In genomic region chr10:110927491-110927890, GRCm38 (mm10) we compare ENCODE assay signal across 8 mouse cellular contexts. TPM values are rescaled to one million over a fixed set of nuclear protein-coding genes. Genes with fewer than 3 reads are reported as not detected.
DNase-seq lines count a peak whose midpoint lies in the region; ATAC-seq and TF ChIP-seq lines count a peak whose summit lies in the region.

No protein-coding gene starts in this region.

- H3K4me2 ChIP-seq in forebrain, embryonic 14.5 days (ENCODE audit: low read length): no peak overlapping the region
- no peak overlapping the region for H3K4me2 ChIP-seq in forebrain, embryonic 12.5 days
- H3K4me2 ChIP-seq in midbrain, postnatal 0 days (ENCODE audit: low read depth, low read length, poor library complexity, severe bottlenecking): no peak overlapping the region
- no peak overlapping the region for H3K4me2 ChIP-seq in midbrain, embryonic 14.5 days (ENCODE audit: low read length)

- H3K27me3 ChIP-seq in forebrain, embryonic 14.5 days (replicated peaks; ENCODE audit: control insufficient read depth, insufficient read depth, low read length): no peaks in the 10 kb centered on the region
- no peaks in the 10 kb centered on the region for H3K27me3 ChIP-seq in forebrain, embryonic 12.5 days
- H3K27me3 ChIP-seq in midbrain, postnatal 0 days (ENCODE audit: insufficient read depth, low read length): no peaks in the 10 kb centered on the region
- H3K27me3 ChIP-seq in midbrain, embryonic 14.5 days (ENCODE audit: control insufficient read depth, insufficient read depth, low read length): no peaks in the 10 kb centered on the region
- H3K27me3 ChIP-seq in heart, embryonic 10.5 days (ENCODE audit: insufficient read depth, poor library complexity, severe bottlenecking): no peaks in the 10 kb centered on the region
- H3K27me3 ChIP-seq in small intestine, adult 2 months (ENCODE audit: control insufficient read depth, insufficient read depth, low read length): no peaks in the 10 kb centered on the region

- peak; percentile 83 for DNase-seq in forebrain, embryonic 14.5 days (ENCODE audit: low spot score)
- DNase-seq in midbrain, postnatal 0 days (ENCODE audit: low spot score): peak; percentile 74
- DNase-seq in midbrain, embryonic 14.5 days: no peak
- no peak for DNase-seq in heart, embryonic 10.5 days (ENCODE audit: low spot score)
- no peak for DNase-seq in right cerebral cortex, postnatal 10 days (ENCODE audit: low spot score in 2 of 2)
- no peak for DNase-seq in yolk sac, embryonic 10.5 days (ENCODE audit: low spot score)

- H3K9me3 ChIP-seq in forebrain, embryonic 14.5 days (replicated peaks; ENCODE audit: control insufficient read depth, low read length): no peaks in the 10 kb centered on the region
- no peaks in the 10 kb centered on the region for H3K9me3 ChIP-seq in forebrain, embryonic 12.5 days
- no peaks in the 10 kb centered on the region for H3K9me3 ChIP-seq in midbrain, postnatal 0 days (ENCODE audit: low read length)
- no peaks in the 10 kb centered on the region for H3K9me3 ChIP-seq in midbrain, embryonic 14.5 days (ENCODE audit: control insufficient read depth, low read length)
- no peaks in the 10 kb centered on the region for H3K9me3 ChIP-seq in heart, embryonic 10.5 days

- peak; percentile 64 for ATAC-seq in forebrain, embryonic 14.5 days
- ATAC-seq in forebrain, embryonic 12.5 days (ENCODE audit: low FRiP score): no peak
- ATAC-seq in midbrain, postnatal 0 days (ENCODE audit: low FRiP score): no peak
- no peak for ATAC-seq in midbrain, embryonic 14.5 days (ENCODE audit: low FRiP score, low TSS enrichment)

- TF ChIP-seq CTCF in midbrain, postnatal 0 days (IDR thresholded peaks at IDR 0.05): no peak
- peak; percentile 5; the same call in 1 of the 2 replicates for TF ChIP-seq CTCF in small intestine, adult 2 months (IDR thresholded peaks at IDR 0.05; ENCODE audit: extremely low read depth, insufficient read length, insufficient replicate concordance, low read depth, low read length)

- H3K27ac ChIP-seq in forebrain, embryonic 14.5 days (ENCODE audit: low read depth, low read length): peak overlapping the region; percentile 74
- no peak overlapping the region for H3K27ac ChIP-seq in forebrain, embryonic 12.5 days
- no peak overlapping the region for H3K27ac ChIP-seq in midbrain, postnatal 0 days (ENCODE audit: low read depth, low read length)
- H3K27ac ChIP-seq in midbrain, embryonic 14.5 days (replicated peaks; ENCODE audit: low read depth, low read length): no peak overlapping the region
- H3K27ac ChIP-seq in heart, embryonic 10.5 days: peak overlapping the region; percentile 74
- no peak overlapping the region for H3K27ac ChIP-seq in small intestine, adult 2 months (ENCODE audit: insufficient read depth, low read depth, low read length)

- WGBS in forebrain, embryonic 14.5 days: 59% methylated on average over 11 of the region's 11 CpGs
- 76% methylated on average over 11 of the region's 11 CpGs for WGBS in forebrain, embryonic 12.5 days
- 71% methylated on average over 11 of the region's 11 CpGs for WGBS in midbrain, postnatal 0 days
- 88% methylated on average over 11 of the region's 11 CpGs for WGBS in midbrain, embryonic 14.5 days
- WGBS in heart, embryonic 10.5 days: 46% methylated on average over 11 of the region's 11 CpGs
- WGBS in small intestine, adult 2 months: 28% methylated on average over 11 of the region's 11 CpGs

- H3K9ac ChIP-seq in forebrain, embryonic 14.5 days (ENCODE audit: low read length): no peak overlapping the region
- H3K9ac ChIP-seq in forebrain, embryonic 12.5 days: no peak overlapping the region
- H3K9ac ChIP-seq in midbrain, postnatal 0 days (replicated peaks; ENCODE audit: low read length, poor library complexity, severe bottlenecking): no peak overlapping the region
- H3K9ac ChIP-seq in midbrain, embryonic 14.5 days (replicated peaks; ENCODE audit: low read length): no peak overlapping the region

- peaks cover 40% of the 10 kb centered on the region for H3K4me1 ChIP-seq in forebrain, embryonic 14.5 days (ENCODE audit: control insufficient read depth, insufficient read depth, low read length)
- peaks cover 43% of the 10 kb centered on the region for H3K4me1 ChIP-seq in forebrain, embryonic 12.5 days
- no peaks in the 10 kb centered on the region for H3K4me1 ChIP-seq in midbrain, postnatal 0 days (ENCODE audit: insufficient read depth, low read length)
- H3K4me1 ChIP-seq in midbrain, embryonic 14.5 days (ENCODE audit: control insufficient read depth, insufficient read depth, low read length): peaks cover 18% of the 10 kb centered on the region
- peaks cover 84% of the 10 kb centered on the region for H3K4me1 ChIP-seq in heart, embryonic 10.5 days
- H3K4me1 ChIP-seq in small intestine, adult 2 months (ENCODE audit: control insufficient read depth, insufficient read depth, insufficient read length, low read length): peaks cover 13% of the 10 kb centered on the region

- no peaks in the 10 kb centered on the region for H3K36me3 ChIP-seq in forebrain, embryonic 14.5 days (ENCODE audit: control insufficient read depth, insufficient read depth, low read length)
- H3K36me3 ChIP-seq in forebrain, embryonic 12.5 days (replicated peaks): no peaks in the 10 kb centered on the region
- H3K36me3 ChIP-seq in midbrain, postnatal 0 days (ENCODE audit: insufficient read depth, low read length): no peaks in the 10 kb centered on the region
- H3K36me3 ChIP-seq in midbrain, embryonic 14.5 days (ENCODE audit: control insufficient read depth, insufficient read depth, low read length): no peaks in the 10 kb centered on the region
- peaks cover 10% of the 10 kb centered on the region for H3K36me3 ChIP-seq in heart, embryonic 10.5 days
- H3K36me3 ChIP-seq in small intestine, adult 2 months (ENCODE audit: control insufficient read depth, insufficient read depth, low read length): no peaks in the 10 kb centered on the region

- H3K4me3 ChIP-seq in forebrain, embryonic 14.5 days (ENCODE audit: low read depth, low read length): no peak overlapping the region
- no peak overlapping the region for H3K4me3 ChIP-seq in forebrain, embryonic 12.5 days (replicated peaks)
- no peak overlapping the region for H3K4me3 ChIP-seq in midbrain, postnatal 0 days (ENCODE audit: low read depth, low read length)
- no peak overlapping the region for H3K4me3 ChIP-seq in midbrain, embryonic 14.5 days (replicated peaks; ENCODE audit: low read depth, low read length)
- H3K4me3 ChIP-seq in heart, embryonic 10.5 days: no peak overlapping the region
- H3K4me3 ChIP-seq in small intestine, adult 2 months (ENCODE audit: low read depth, low read length): no peak overlapping the region

- TF ChIP-seq POLR2A in small intestine, adult 2 months (IDR thresholded peaks at IDR 0.05; ENCODE audit: low read depth, low read length): no peak

RNA-seq across cellular contexts. Expression of gene Csrp2, which starts 7.9 kb away (rescaled TPM):
- 181 and 218 TPM in 2 replicates for polyA plus RNA-seq in forebrain, embryonic 14.5 days (2014; fragmentation: Nextera tagmentation; extraction: Ambion mirVana)
- polyA plus RNA-seq in forebrain, embryonic 12.5 days (2016; fragmentation: Nextera tagmentation; extraction: Ambion mirVana): 128 and 164 TPM in 2 replicates
- total RNA-seq in midbrain, postnatal 0 days (2014; rRNA removed): 43.1 and 62.1 TPM in 2 replicates
- 77.0 and 80.1 TPM in 2 replicates for polyA plus RNA-seq in midbrain, postnatal 0 days (2015; fragmentation: Nextera tagmentation; extraction: Ambion mirVana)
- 88.3 and 92.4 TPM in 2 replicates for polyA plus RNA-seq in midbrain, embryonic 14.5 days (2014; fragmentation: Nextera tagmentation; extraction: Ambion mirVana)
- 400 and 430 TPM in 2 replicates for polyA plus RNA-seq in heart, embryonic 10.5 days (2016; fragmentation: Nextera tagmentation; extraction: Ambion mirVana)
- 19.2 and 44.9 TPM in 2 replicates for polyA plus RNA-seq in small intestine, adult 2 months (2012; rRNA removed)

Comparison
In these comparisons a context has a peak if more than half of its experiments do, and no peak if none do; other contexts are left out.
1. DNase-seq: peak in forebrain, embryonic 14.5 days (single experiment) and midbrain, postnatal 0 days (single experiment); none in midbrain, embryonic 14.5 days (single experiment), heart, embryonic 10.5 days (single experiment), right cerebral cortex, postnatal 10 days (0 of 2) and yolk sac, embryonic 10.5 days (single experiment).
2. H3K27ac ChIP-seq: peak in forebrain, embryonic 14.5 days (single experiment) and heart, embryonic 10.5 days (single experiment); none in forebrain, embryonic 12.5 days (single experiment), midbrain, postnatal 0 days (single experiment), midbrain, embryonic 14.5 days (single experiment) and small intestine, adult 2 months (single experiment).